Mouse (Mus musculus) intestine, postnatal 0 days (tissue): Measurements from ENCODE around the gene Tmem232. TPM values are rescaled to one million over a fixed set of nuclear protein-coding genes. Genes with fewer than 3 reads are reported as not detected.

Experiments
- ATAC-seq: fragments of 200-750 bp; cut with Nextera tagmentation; 2 replicates; pipeline ENCODE4 v1.8.0; 2017; ENCODE audit warnings: mild to moderate bottlenecking, moderate TSS enrichment, moderate library complexity
- H3K27ac ChIP-seq: fragments of 300-500 bp; sonication (generic); 2 replicates; pipeline ENCODE4 v1.5.1; 2014; ENCODE audit warnings: mild to moderate bottlenecking, low read depth, low read length, moderate library complexity
- H3K27me3 ChIP-seq: fragments of 300-500 bp; sonication (generic); replicated peaks from 2 replicates; pipeline ENCODE4 v1.6.1; 2014; ENCODE audit warnings: low read length, mixed read lengths; ENCODE audit not compliant: control insufficient read depth, insufficient read depth
- H3K36me3 ChIP-seq: fragments of 300-500 bp; sonication (generic); 2 replicates; pipeline ENCODE4 v1.6.1; 2014; ENCODE audit warnings: mild to moderate bottlenecking, moderate library complexity; ENCODE audit not compliant: control insufficient read depth, insufficient read depth
- H3K4me1 ChIP-seq: fragments of 300-500 bp; sonication (generic); replicated peaks from 2 replicates; pipeline ENCODE4 v1.6.1; 2014; ENCODE audit warnings: antibody characterized with exemption, low read length, mixed read lengths; ENCODE audit not compliant: control insufficient read depth, insufficient read depth
- H3K4me2 ChIP-seq: fragments of 300-500 bp; sonication (generic); replicated peaks from 2 replicates; pipeline ENCODE4 v1.6.1; 2014; ENCODE audit warnings: low read depth, mild to moderate bottlenecking, moderate library complexity
- H3K4me3 ChIP-seq: fragments of 300-500 bp; sonication (generic); 2 replicates; pipeline ENCODE4 v1.5.1; 2014; ENCODE audit warnings: low read depth, low read length
- H3K9ac ChIP-seq: fragments of 300-500 bp; sonication (generic); 2 replicates; pipeline ENCODE4 v1.6.1; 2014; ENCODE audit warnings: mild to moderate bottlenecking, low read depth, low read length
- H3K9me3 ChIP-seq: fragments of 300-500 bp; sonication (generic); 2 replicates; pipeline ENCODE4 v1.6.1; 2016; ENCODE audit warnings: mixed run types; ENCODE audit not compliant: control insufficient read depth
- CTCF ChIP-seq: sonication (generic); IDR thresholded peaks from 2 replicates; pipeline ENCODE4 v1.5.1; 2016; ENCODE audit warnings: low read depth, mild to moderate bottlenecking, control low read depth, antibody characterized with exemption, moderate library complexity
- WGBS: fragments of 180-500 bp; shearing (Covaris S2); extraction: QIAGEN DNeasy Blood & Tissue Kit; methylation state at CpG from one replicate; pipeline ENCODE4 v1.1.7; 2014; 5-methylcytosine and 5-hydroxymethylcytosine counted together
- polyA plus RNA-seq: library from polyadenylated mRNA; unstranded; fragments of >200 nt; fragmentation: Nextera tagmentation; extraction: Ambion mirVana; gene quantifications from 2 replicates; pipeline ENCODE4 v1.2.1, GENCODE M21; 2015

Tmem232 gene
- polyA plus RNA-seq, 1 experiment from 2014 or later: not detected

DNA sequence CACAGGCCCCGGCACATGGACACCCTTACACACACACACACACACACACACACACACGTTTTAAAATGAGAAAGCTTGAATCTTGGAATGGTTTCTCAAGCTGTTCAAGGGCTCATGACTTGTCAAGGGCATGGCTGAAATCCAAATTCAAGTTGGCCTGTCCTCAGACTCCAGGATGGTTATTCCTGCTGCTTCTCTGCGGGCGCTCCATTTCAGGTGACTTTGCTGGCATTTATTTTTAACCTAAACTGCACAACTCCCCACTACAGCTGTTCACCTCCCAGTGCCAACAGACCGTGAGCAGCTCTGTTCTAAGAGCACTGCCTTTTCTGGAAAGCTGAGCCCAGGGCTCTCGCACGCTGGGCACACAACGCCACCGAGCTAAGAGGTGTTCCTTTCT lies 31.3 kb upstream of the Tmem232 start:
- Histone ChIP-seq H3K4me3 (no peak overlapping the region), H3K4me2 (no peak overlapping the region), H3K9ac (no peak overlapping the region), H3K27ac (no peak overlapping the region), H3K36me3 (no peaks in the 10 kb centered on the region; the same call in 1 of the 2 replicates), H3K27me3 (no peaks in the 10 kb centered on the region), H3K4me1 (no peaks in the 10 kb centered on the region), H3K9me3 (no peaks in the 10 kb centered on the region)
- no peak for TF ChIP-seq CTCF
- ATAC-seq: no peak
- 82% methylated on average over 9 of the region's 9 CpGs for WGBS

DNA sequence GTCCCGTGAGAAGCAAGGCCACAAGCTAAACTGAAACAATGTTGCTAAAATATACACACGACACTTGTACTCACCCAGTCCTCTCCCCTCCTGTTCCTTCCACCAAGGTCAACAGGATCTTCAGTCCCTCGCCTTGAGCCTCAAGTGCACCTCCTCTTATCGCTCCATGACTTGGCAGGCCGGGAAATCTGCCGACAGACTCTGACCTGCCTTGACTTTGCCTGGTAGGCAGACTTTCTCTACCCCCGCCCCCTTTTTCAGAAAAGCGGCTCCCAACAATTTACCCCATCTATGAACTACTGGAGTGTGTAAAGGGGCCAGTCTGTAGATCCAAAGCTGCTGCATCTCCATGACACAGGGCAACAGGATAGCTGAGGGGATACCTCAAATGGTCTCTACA lies 30.9 kb upstream of the Tmem232 start:
- WGBS: 70% methylated on average over 8 of the region's 8 CpGs
- Histone ChIP-seq H3K27me3 (no peaks in the 10 kb centered on the region), H3K4me3 (no peak overlapping the region), H3K27ac (no peak overlapping the region), H3K36me3 (no peaks in the 10 kb centered on the region), H3K9me3 (no peaks in the 10 kb centered on the region), H3K4me1 (no peaks in the 10 kb centered on the region), H3K9ac (no peak overlapping the region), H3K4me2 (no peak overlapping the region)
- TF ChIP-seq CTCF: no peak
- no peak for ATAC-seq

DNA sequence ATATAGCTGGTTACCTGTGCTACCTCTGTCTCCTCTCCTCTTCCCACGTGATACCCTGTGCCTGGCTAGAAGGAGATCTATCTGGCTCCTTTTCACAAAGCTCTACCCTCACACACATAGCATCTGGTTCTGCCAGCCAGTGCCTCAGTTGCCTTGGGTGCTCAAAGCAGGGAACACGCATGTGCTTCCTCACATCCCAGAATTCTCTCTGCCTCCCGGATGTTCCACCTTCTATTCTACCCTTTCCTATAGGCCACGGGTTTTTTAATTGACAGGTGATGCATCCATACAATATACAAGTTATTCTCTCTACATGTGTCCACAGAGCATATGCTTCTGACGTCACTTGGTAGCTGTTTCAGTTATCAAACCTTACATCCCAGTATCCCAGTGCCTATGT lies 23.6 kb upstream of the Tmem232 start:
- Histone ChIP-seq H3K4me1 (no peaks in the 10 kb centered on the region), H3K9ac (no peak overlapping the region), H3K9me3 (no peaks in the 10 kb centered on the region), H3K27ac (no peak overlapping the region), H3K4me3 (no peak overlapping the region), H3K27me3 (no peaks in the 10 kb centered on the region), H3K4me2 (no peak overlapping the region), H3K36me3 (no peaks in the 10 kb centered on the region)
- WGBS: 76% methylated on average over 5 of the region's 5 CpGs
- no peak for ATAC-seq
- no peak for TF ChIP-seq CTCF

DNA sequence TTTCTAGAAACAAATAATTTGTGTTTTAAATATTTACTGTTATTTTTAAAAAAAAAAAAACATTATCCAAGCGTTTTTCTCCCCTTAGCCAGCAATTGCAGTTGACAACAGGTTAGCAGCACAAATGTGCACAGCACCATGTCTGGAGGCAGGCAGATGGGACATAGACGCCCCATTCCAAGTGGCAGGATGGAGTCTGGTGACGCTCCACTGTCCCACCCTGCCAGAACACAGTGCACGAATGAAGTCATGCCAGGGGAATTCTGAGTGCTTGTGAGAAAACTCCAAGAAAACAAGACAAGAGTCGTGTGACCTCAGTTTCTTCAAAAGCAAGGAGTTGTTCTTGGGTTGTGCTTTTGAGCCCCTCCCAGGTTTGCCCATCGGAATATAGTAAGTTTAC lies 22.8 kb upstream of the Tmem232 start:
- 49% methylated on average over 6 of the region's 6 CpGs for WGBS
- no peak for TF ChIP-seq CTCF
- Histone ChIP-seq H3K27ac (no peak overlapping the region), H3K4me1 (no peaks in the 10 kb centered on the region), H3K9me3 (no peaks in the 10 kb centered on the region), H3K9ac (no peak overlapping the region), H3K27me3 (no peaks in the 10 kb centered on the region), H3K4me2 (no peak overlapping the region), H3K4me3 (no peak overlapping the region), H3K36me3 (no peaks in the 10 kb centered on the region)
- ATAC-seq: no peak

DNA sequence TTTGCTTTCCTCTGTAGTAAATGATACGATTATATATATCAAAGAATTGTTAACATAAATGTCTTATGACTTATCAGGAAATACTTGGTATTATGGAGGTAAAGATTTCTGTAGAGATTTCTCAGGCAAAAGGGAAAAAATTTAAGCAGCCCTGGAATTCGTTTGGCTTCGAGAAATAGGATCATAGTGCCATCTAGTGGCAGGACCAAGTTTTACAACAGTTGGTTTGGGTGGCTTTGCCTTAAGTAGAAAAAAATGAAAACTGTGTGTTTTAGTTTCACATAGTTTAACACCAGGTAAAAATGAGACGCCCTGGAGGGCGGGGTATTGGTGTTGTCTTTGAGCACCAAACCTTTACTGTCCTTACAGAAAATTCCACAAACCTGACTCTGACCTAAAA lies 22.2 kb upstream of the Tmem232 start:
- Histone ChIP-seq H3K27me3 (no peaks in the 10 kb centered on the region), H3K9ac (no peak overlapping the region), H3K4me3 (no peak overlapping the region), H3K4me2 (no peak overlapping the region), H3K9me3 (no peaks in the 10 kb centered on the region), H3K4me1 (no peaks in the 10 kb centered on the region), H3K27ac (no peak overlapping the region), H3K36me3 (no peaks in the 10 kb centered on the region)
- TF ChIP-seq CTCF: peak; percentile 80
- no peak for ATAC-seq
- WGBS: 1% methylated on average over 5 of the region's 5 CpGs

DNA sequence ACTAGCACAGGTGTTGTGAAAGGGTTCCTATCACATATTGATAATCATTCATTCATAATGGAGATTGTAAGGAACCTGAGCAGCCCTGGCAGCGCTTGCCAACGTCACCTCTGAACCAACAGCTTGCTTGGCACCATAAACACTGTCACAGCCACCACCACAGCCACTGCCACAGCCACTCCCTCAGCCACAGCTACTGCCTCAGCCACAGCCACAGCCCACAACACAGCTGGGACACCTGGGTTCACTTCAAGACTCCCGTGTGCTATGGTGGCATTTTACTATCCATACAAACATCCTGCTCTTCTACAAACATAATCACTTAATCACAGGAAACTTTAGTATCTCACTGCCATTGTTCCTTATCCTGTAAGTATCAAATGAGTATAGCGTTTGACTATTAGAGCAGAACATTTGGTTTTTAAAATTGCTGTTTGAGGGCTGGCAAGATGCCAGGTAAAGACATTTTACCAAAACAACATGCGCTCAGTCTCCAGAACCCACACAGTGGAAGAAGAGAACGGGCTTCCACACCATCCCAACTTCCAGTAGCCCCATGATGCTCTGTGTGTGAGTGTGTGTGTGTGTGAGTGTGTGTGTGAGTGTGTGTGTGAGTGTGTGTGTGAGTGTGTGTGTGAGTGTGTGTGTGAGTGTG lies 20.9 kb upstream of the Tmem232 start:
- no peak for TF ChIP-seq CTCF
- no peaks in the 10 kb centered on the region for H3K36me3 ChIP-seq
- H3K27ac ChIP-seq: no peak overlapping the region
- H3K9me3 ChIP-seq: no peaks in the 10 kb centered on the region
- H3K9ac ChIP-seq: no peak overlapping the region
- no peak overlapping the region for H3K4me2 ChIP-seq
- no peak for ATAC-seq
- H3K27me3 ChIP-seq: no peaks in the 10 kb centered on the region
- 46% methylated on average over 6 of the region's 6 CpGs for WGBS
- no peak overlapping the region for H3K4me3 ChIP-seq
- no peaks in the 10 kb centered on the region for H3K4me1 ChIP-seq

DNA sequence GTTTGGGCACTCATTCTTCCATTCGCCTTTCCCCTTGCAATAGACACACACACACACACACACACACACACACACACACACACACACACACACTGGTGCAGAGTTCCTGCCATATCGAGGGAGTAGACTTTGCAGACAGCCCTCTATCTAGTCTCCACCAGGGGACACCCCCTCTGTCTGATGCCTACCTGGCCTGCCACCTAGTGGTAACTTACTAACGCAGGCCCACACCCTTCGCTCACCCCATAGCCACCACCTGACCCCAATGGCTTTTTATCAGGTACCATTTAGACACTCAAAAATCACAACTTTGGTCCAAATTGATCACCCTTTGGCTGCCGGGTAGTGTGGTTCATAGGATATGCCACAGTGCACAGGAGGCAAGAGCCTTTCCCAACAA lies 18.7 kb upstream of the Tmem232 start:
- no peak for ATAC-seq
- no peaks in the 10 kb centered on the region for H3K36me3 ChIP-seq
- no peaks in the 10 kb centered on the region for H3K4me1 ChIP-seq
- TF ChIP-seq CTCF: peak; percentile 73
- H3K27me3 ChIP-seq: no peaks in the 10 kb centered on the region
- H3K27ac ChIP-seq: no peak overlapping the region
- no peaks in the 10 kb centered on the region for H3K9me3 ChIP-seq
- WGBS: 50% methylated on average over 5 of the region's 5 CpGs
- no peak overlapping the region for H3K4me2 ChIP-seq
- no peak overlapping the region for H3K9ac ChIP-seq
- no peak overlapping the region for H3K4me3 ChIP-seq
